Comparison of ENCODE assay signal across 7 mouse cellular contexts in genomic region chr2:18897742-18898256, GRCm38 (mm10).
DNase-seq lines count a peak whose midpoint lies in the region; ATAC-seq and TF ChIP-seq lines count a peak whose summit lies in the region.

No protein-coding gene starts in this region.

- ATAC-seq in lung, embryonic 16.5 days (ENCODE audit: low read depth) = peak; percentile 61
- no peak for ATAC-seq in erythroblast, adult 5-6 weeks (replicated peaks; ENCODE audit: low FRiP score, poor library complexity, severe bottlenecking)

- TF ChIP-seq POLR2A in CH12.LX (IDR thresholded peaks at IDR 0.05; ENCODE audit: low read depth, low read length) = no peak

- H3K9me3 ChIP-seq in CH12.LX (replicated peaks; ENCODE audit: low read length) = peaks cover 4% of the 10 kb centered on the region
- no peaks in the 10 kb centered on the region for H3K9me3 ChIP-seq in lung, embryonic 16.5 days (ENCODE audit: control insufficient read depth, low read length)

- in situ Hi-C loops in CH12.LX (cut with MboI; ENCODE audit: low pct_ligation_motif_present, low pct_unique_long_range_greater_than_20kb, low sequenced_read_pairs) = no loop called here

- H3K27me3 ChIP-seq in CH12.LX (replicated peaks) = no peaks in the 10 kb centered on the region
- no peaks in the 10 kb centered on the region for H3K27me3 ChIP-seq in lung, embryonic 16.5 days (ENCODE audit: control insufficient read depth, insufficient read depth, low read depth, low read length)

- dilution Hi-C loops in CH12.LX (cut with MboI; ENCODE audit: extremely low pct_ligation_motif_present, extremely low pct_unique_long_range_greater_than_20kb, low sequenced_read_pairs) = no loop called here

- 24% methylated on average over 10 of the region's 10 CpGs for WGBS in lung, embryonic 16.5 days

- no peaks in the 10 kb centered on the region for H3K79me2 ChIP-seq in CH12.LX (replicated peaks; ENCODE audit: control insufficient read depth, extremely low read depth, insufficient read depth, poor library complexity, severe bottlenecking)

- H3K27ac ChIP-seq in CH12.LX (ENCODE audit: insufficient read depth, low read depth) = peak overlapping the region; percentile 68
- H3K27ac ChIP-seq in lung, embryonic 16.5 days (ENCODE audit: low read length) = no peak overlapping the region; the same call in 1 of the 2 replicates

- intact Hi-C loops in heart, postnatal 10 days (cut with DNase I) = no loop called here

- no peak for TF ChIP-seq RAD21 in CH12.LX (IDR thresholded peaks at IDR 0.05; ENCODE audit: low read depth, low read length)

- no peak for TF ChIP-seq CTCF in CH12.LX (conservative IDR thresholded peaks at IDR 0.05 in 1 of 2, IDR thresholded peaks at IDR 0.05 in 1 of 2; ENCODE audit: low read depth in 2 of 2, low read length in 2 of 2)

- peak; percentile 71 for TF ChIP-seq EP300 in CH12.LX (IDR thresholded peaks at IDR 0.05; ENCODE audit: low read length)

- H3K4me2 ChIP-seq in CH12.LX (ENCODE audit: insufficient read depth, low read depth, poor library complexity, severe bottlenecking) = peak overlapping the region; percentile 6; the same call in 1 of the 2 replicates
- H3K4me2 ChIP-seq in lung, embryonic 16.5 days (ENCODE audit: low read depth, low read length) = peak overlapping the region; percentile 23

- peak; percentile 51 to 60 for DNase-seq in B cell, adult 2 months
- DNase-seq in CH12.LX (ENCODE audit: extremely low read depth) = peak; percentile 79
- DNase-seq in heart, postnatal 10 days = peak; percentile 33 to 34
- DNase-seq in right cerebral cortex, adult 18-20 months = no peak
- no peak for DNase-seq in adrenal gland, postnatal 10 days

- H3K4me3 ChIP-seq in CH12.LX (replicated peaks in 1 of 3; ENCODE audit: low read depth in 2 of 3, low read length in 2 of 3, poor library complexity in 1 of 3) = no peak overlapping the region
- H3K4me3 ChIP-seq in lung, embryonic 16.5 days (ENCODE audit: low read length) = no peak overlapping the region

- peaks cover 6 to 75% of the 10 kb centered on the region in 2 experiments for H3K4me1 ChIP-seq in CH12.LX (ENCODE audit: control insufficient read depth in 1 of 2, insufficient read depth in 2 of 2)
- H3K4me1 ChIP-seq in lung, embryonic 16.5 days (replicated peaks; ENCODE audit: control insufficient read depth, insufficient read depth, low read length) = peaks cover 10% of the 10 kb centered on the region

- peaks cover 0 to 70% of the 10 kb centered on the region in 2 experiments for H3K36me3 ChIP-seq in CH12.LX (replicated peaks in 1 of 2; ENCODE audit: control insufficient read depth in 1 of 2, insufficient read depth in 1 of 2, low read length in 1 of 2)
- H3K36me3 ChIP-seq in lung, embryonic 16.5 days (ENCODE audit: control insufficient read depth, insufficient read depth, low read length) = no peaks in the 10 kb centered on the region

- H3K9ac ChIP-seq in CH12.LX (ENCODE audit: insufficient read depth, low read depth) = no peak overlapping the region
- H3K9ac ChIP-seq in lung, embryonic 16.5 days (ENCODE audit: low read length) = no peak overlapping the region

TF ChIP-seq in CH12.LX, 34 proteins besides CTCF, POLR2A, EP300 and RAD21:
- TF ChIP-seq GABPA (IDR thresholded peaks at IDR 0.05; ENCODE audit: insufficient replicate concordance, low read depth, low read length) (no peak), ELF1 (IDR thresholded peaks at IDR 0.05; ENCODE audit: low read depth, low read length) (0 out of 2 replicates have a peak, but pooled peaks have one; percentile 38), JUN (IDR thresholded peaks at IDR 0.05; ENCODE audit: insufficient read depth, low read depth, low read length) (no peak), TCF12 (IDR thresholded peaks at IDR 0.05; ENCODE audit: low read depth, low read length) (0 out of 2 replicates have a peak, but pooled peaks have one; percentile 14), ETS1 (conservative IDR thresholded peaks at IDR 0.05; ENCODE audit: low read depth, low read length) (peak; percentile 73), BHLHE40 (IDR thresholded peaks at IDR 0.05; ENCODE audit: low read depth, low read length) (0 out of 2 replicates have a peak, but pooled peaks have one; percentile 39), MAZ (IDR thresholded peaks at IDR 0.05; ENCODE audit: low read depth, low read length) (no peak), MEF2A (IDR thresholded peaks at IDR 0.05; ENCODE audit: borderline replicate concordance, low read depth, low read length) (peak; percentile 42; the same call in 1 of the 2 replicates), CHD2 (IDR thresholded peaks at IDR 0.05; ENCODE audit: low read length) (no peak)

Comparison
In these comparisons a context has a peak if more than half of its experiments do, and no peak if none do; other contexts are left out.
1. DNase-seq: peak in B cell, adult 2 months (2 of 2), CH12.LX (single experiment) and heart, postnatal 10 days (2 of 2); none in right cerebral cortex, adult 18-20 months (single experiment) and adrenal gland, postnatal 10 days (single experiment).